Mouse (Mus musculus): Measurements from ENCODE around the gene Tas2r134.

Tas2r134 gene

DNA sequence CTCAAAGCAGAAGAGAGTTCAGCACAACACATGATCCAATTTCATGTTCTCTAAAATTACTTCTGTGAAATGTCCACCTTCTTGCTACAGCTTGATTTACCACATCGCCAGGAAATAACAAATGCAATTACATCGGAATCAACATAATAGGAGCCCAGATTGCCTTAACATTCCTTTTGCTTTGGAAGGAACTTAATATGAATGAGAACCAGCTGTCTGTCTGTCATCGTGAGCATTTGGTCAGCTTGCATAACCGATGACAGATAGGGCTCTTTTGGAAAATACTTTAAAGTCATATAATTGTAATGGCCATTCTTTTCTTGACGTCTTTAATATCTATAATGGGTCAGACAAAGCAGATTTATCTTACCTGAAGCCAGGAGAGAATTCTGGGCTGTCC is 31.0 kb downstream of the Tas2r134 start:
- no peak for DNase-seq

DNA sequence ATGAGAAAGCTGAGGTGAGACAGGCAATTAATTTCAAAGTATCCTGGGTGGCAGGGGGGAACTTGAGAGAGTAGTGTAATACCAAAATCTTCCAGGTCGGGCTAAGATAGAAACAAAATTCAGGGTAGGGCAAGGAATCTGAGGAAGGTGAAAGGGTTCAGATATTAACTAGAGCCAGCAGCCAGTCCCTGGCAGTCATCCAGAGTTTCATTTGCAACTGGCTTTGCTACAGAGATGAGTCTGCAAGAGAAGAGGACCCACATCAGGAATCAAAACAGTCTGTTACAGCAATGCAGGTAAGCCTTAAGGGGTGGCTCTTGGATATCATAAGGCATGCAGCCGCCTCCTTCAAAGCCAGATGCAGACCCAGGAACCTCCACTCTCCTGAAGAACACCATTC is 47.0 kb downstream of the Tas2r134 start:
- no peak for DNase-seq

Measured in thymus, postnatal 25 days (tissue).